Mouse (Mus musculus): Measurements from ENCODE around the gene Zfp523. TPM values are rescaled to one million over a fixed set of nuclear protein-coding genes. Genes with fewer than 3 reads are reported as not detected.

Gene Zfp523
- polyA plus RNA-seq, 1 experiment from 2014 or later = 37.3 TPM

- no peak overlapping the region for H3K4me3 ChIP-seq (ENCODE audit: low read depth, low read length)
- H3K27ac ChIP-seq (ENCODE audit: low read length) = no peak overlapping the region
- H3K4me2 ChIP-seq (replicated peaks; ENCODE audit: low read depth, low read length) = no peak overlapping the region
- H3K36me3 ChIP-seq (ENCODE audit: control insufficient read depth, insufficient read depth, low read length) = no peaks in the 10 kb centered on the region
- H3K9me3 ChIP-seq (ENCODE audit: control insufficient read depth, low read depth, low read length) = no peaks in the 10 kb centered on the region
- H3K27me3 ChIP-seq (ENCODE audit: control insufficient read depth, insufficient read depth, low read length) = no peaks in the 10 kb centered on the region
- ATAC-seq (ENCODE audit: insufficient number of reproducible peaks, insufficient read depth, low FRiP score, low read depth) = no peak
- 52% methylated on average over 9 of the region's 9 CpGs for WGBS
- H3K9ac ChIP-seq (replicated peaks; ENCODE audit: low read depth, low read length) = no peak overlapping the region
- peaks cover 6% of the 10 kb centered on the region; the same call in 1 of the 2 replicates for H3K4me1 ChIP-seq (ENCODE audit: control insufficient read depth, insufficient read depth, low read length)
Measured at GRCm38 (mm10) chr17:28138685-28139084, 38.2 kb upstream of the Zfp523 start.

GRCm38 (mm10) chr17:28140431-28141204 lies 36.3 kb upstream of the Zfp523 start:
- Histone ChIP-seq H3K36me3 (ENCODE audit: control insufficient read depth, insufficient read depth, low read length) (no peaks in the 10 kb centered on the region), H3K4me3 (ENCODE audit: low read depth, low read length) (no peak overlapping the region), H3K27ac (ENCODE audit: low read length) (no peak overlapping the region), H3K9me3 (ENCODE audit: control insufficient read depth, low read depth, low read length) (no peaks in the 10 kb centered on the region), H3K4me2 (replicated peaks; ENCODE audit: low read depth, low read length) (no peak overlapping the region), H3K9ac (replicated peaks; ENCODE audit: low read depth, low read length) (no peak overlapping the region), H3K4me1 (ENCODE audit: control insufficient read depth, insufficient read depth, low read length) (peaks cover 15% of the 10 kb centered on the region), H3K27me3 (ENCODE audit: control insufficient read depth, insufficient read depth, low read length) (no peaks in the 10 kb centered on the region)
- 33% methylated on average over 13 of the region's 13 CpGs for WGBS
- ATAC-seq (ENCODE audit: insufficient number of reproducible peaks, insufficient read depth, low FRiP score, low read depth) = no peak

- Histone ChIP-seq H3K4me3 (ENCODE audit: low read depth, low read length) (peak overlapping the region; percentile 58), H3K9ac (replicated peaks; ENCODE audit: low read depth, low read length) (0 out of 2 replicates have a peak overlapping the region, but pooled peaks have one; percentile 49), H3K4me1 (ENCODE audit: control insufficient read depth, insufficient read depth, low read length) (peaks cover 16% of the 10 kb centered on the region), H3K27me3 (ENCODE audit: control insufficient read depth, insufficient read depth, low read length) (no peaks in the 10 kb centered on the region), H3K9me3 (ENCODE audit: control insufficient read depth, low read depth, low read length) (no peaks in the 10 kb centered on the region), H3K36me3 (ENCODE audit: control insufficient read depth, insufficient read depth, low read length) (no peaks in the 10 kb centered on the region), H3K4me2 (replicated peaks; ENCODE audit: low read depth, low read length) (peak overlapping the region; percentile 94), H3K27ac (ENCODE audit: low read length) (no peak overlapping the region)
- WGBS = 6% methylated on average over 15 of the region's 15 CpGs
- ATAC-seq (ENCODE audit: insufficient number of reproducible peaks, insufficient read depth, low FRiP score, low read depth) = no peak
Measured at GRCm38 (mm10) chr17:28141205-28141650, 35.7 kb upstream of the Zfp523 start.

- Histone ChIP-seq H3K36me3 (ENCODE audit: control insufficient read depth, insufficient read depth, low read length) (no peaks in the 10 kb centered on the region), H3K27me3 (ENCODE audit: control insufficient read depth, insufficient read depth, low read length) (no peaks in the 10 kb centered on the region), H3K4me1 (ENCODE audit: control insufficient read depth, insufficient read depth, low read length) (peaks cover 18% of the 10 kb centered on the region), H3K9ac (replicated peaks; ENCODE audit: low read depth, low read length) (peak within 1 kb of the TSS; percentile 49), H3K4me3 (ENCODE audit: low read depth, low read length) (peak within 1 kb of the TSS; percentile 58), H3K27ac (ENCODE audit: low read length) (0 out of 2 replicates have a peak within 1 kb of the TSS, but pooled peaks have one; percentile 11), H3K9me3 (ENCODE audit: control insufficient read depth, low read depth, low read length) (no peaks in the 10 kb centered on the region), H3K4me2 (replicated peaks; ENCODE audit: low read depth, low read length) (peak within 1 kb of the TSS; percentile 94)
- no peak for ATAC-seq (ENCODE audit: insufficient number of reproducible peaks, insufficient read depth, low FRiP score, low read depth)
- WGBS = under 1% methylated on average over 85 of the region's 97 CpGs
Measured at GRCm38 (mm10) chr17:28141771-28142699, 34.9 kb upstream of the Zfp523 start, which contains the start of gene Scube3. Gene Scube3 (plus strand): TSS chr17:28142141.

GRCm38 (mm10) chr17:28142700-28143610 lies 34.0 kb upstream of the Zfp523 start:
- H3K9me3 ChIP-seq (ENCODE audit: control insufficient read depth, low read depth, low read length) = no peaks in the 10 kb centered on the region
- no peak overlapping the region for H3K27ac ChIP-seq (ENCODE audit: low read length)
- H3K27me3 ChIP-seq (ENCODE audit: control insufficient read depth, insufficient read depth, low read length) = no peaks in the 10 kb centered on the region
- H3K4me3 ChIP-seq (ENCODE audit: low read depth, low read length) = peak overlapping the region; percentile 58
- H3K4me1 ChIP-seq (ENCODE audit: control insufficient read depth, insufficient read depth, low read length) = peaks cover 18% of the 10 kb centered on the region
- H3K36me3 ChIP-seq (ENCODE audit: control insufficient read depth, insufficient read depth, low read length) = no peaks in the 10 kb centered on the region
- peak overlapping the region; percentile 49 for H3K9ac ChIP-seq (replicated peaks; ENCODE audit: low read depth, low read length)
- no peak for ATAC-seq (ENCODE audit: insufficient number of reproducible peaks, insufficient read depth, low FRiP score, low read depth)
- 2% methylated on average over 33 of the region's 33 CpGs for WGBS
- H3K4me2 ChIP-seq (replicated peaks; ENCODE audit: low read depth, low read length) = peak overlapping the region; percentile 94

GRCm38 (mm10) chr17:28143751-28144150 lies 33.2 kb upstream of the Zfp523 start:
- no peak overlapping the region for H3K9ac ChIP-seq (replicated peaks; ENCODE audit: low read depth, low read length)
- no peaks in the 10 kb centered on the region for H3K36me3 ChIP-seq (ENCODE audit: control insufficient read depth, insufficient read depth, low read length)
- no peak overlapping the region for H3K27ac ChIP-seq (ENCODE audit: low read length)
- no peaks in the 10 kb centered on the region for H3K27me3 ChIP-seq (ENCODE audit: control insufficient read depth, insufficient read depth, low read length)
- 4% methylated on average over 9 of the region's 9 CpGs for WGBS
- H3K4me3 ChIP-seq (ENCODE audit: low read depth, low read length) = no peak overlapping the region
- H3K9me3 ChIP-seq (ENCODE audit: control insufficient read depth, low read depth, low read length) = no peaks in the 10 kb centered on the region
- ATAC-seq (ENCODE audit: insufficient number of reproducible peaks, insufficient read depth, low FRiP score, low read depth) = no peak
- H3K4me2 ChIP-seq (replicated peaks; ENCODE audit: low read depth, low read length) = peak overlapping the region; percentile 94
- peaks cover 18% of the 10 kb centered on the region for H3K4me1 ChIP-seq (ENCODE audit: control insufficient read depth, insufficient read depth, low read length)

- no peak for ATAC-seq (ENCODE audit: insufficient number of reproducible peaks, insufficient read depth, low FRiP score, low read depth)
- no peak overlapping the region for H3K4me3 ChIP-seq (ENCODE audit: low read depth, low read length)
- peak overlapping the region; percentile 94 for H3K4me2 ChIP-seq (replicated peaks; ENCODE audit: low read depth, low read length)
- 16% methylated on average over 6 of the region's 6 CpGs for WGBS
- no peak overlapping the region for H3K27ac ChIP-seq (ENCODE audit: low read length)
- no peak overlapping the region for H3K9ac ChIP-seq (replicated peaks; ENCODE audit: low read depth, low read length)
- H3K9me3 ChIP-seq (ENCODE audit: control insufficient read depth, low read depth, low read length) = no peaks in the 10 kb centered on the region
- peaks cover 18% of the 10 kb centered on the region for H3K4me1 ChIP-seq (ENCODE audit: control insufficient read depth, insufficient read depth, low read length)
- H3K27me3 ChIP-seq (ENCODE audit: control insufficient read depth, insufficient read depth, low read length) = no peaks in the 10 kb centered on the region
- no peaks in the 10 kb centered on the region for H3K36me3 ChIP-seq (ENCODE audit: control insufficient read depth, insufficient read depth, low read length)
Measured at GRCm38 (mm10) chr17:28144241-28144640, 32.7 kb upstream of the Zfp523 start.

Data from stomach, embryonic 14.5 days (tissue).